Mouse (Mus musculus) CH12.LX (cell line): ENCODE data around the gene Pigk. TPM values are rescaled to one million over a fixed set of nuclear protein-coding genes. Genes with fewer than 3 reads are reported as not detected.

Experiments
- DNase-seq: peaks from one replicate; pipeline ENCODE4 v3.0.0-alpha.2; 2013; ENCODE audit errors: extremely low read depth
- H3K27ac ChIP-seq: 2 replicates; pipeline ENCODE4 v1.5.1; 2012; ENCODE audit warnings: low read depth, mild to moderate bottlenecking, control low read depth, moderate library complexity; ENCODE audit not compliant: insufficient read depth
- H3K27me3 ChIP-seq: replicated peaks from 2 replicates; pipeline ENCODE3; 2012; ENCODE audit warnings: inconsistent platforms
- H3K36me3 ChIP-seq, 2 experiments: replicated peaks in 1 of 2; 2 replicates each; pipeline versions ENCODE3 to v1.6.1; 2012; ENCODE audit warnings: inconsistent platforms in 1 of 2, low read length in 1 of 2, mild to moderate bottlenecking in 1 of 2, mixed read lengths in 1 of 2, moderate library complexity in 1 of 2; ENCODE audit not compliant: control insufficient read depth in 1 of 2, insufficient read depth in 1 of 2
- H3K4me1 ChIP-seq, 2 experiments: 2 replicates each; pipeline ENCODE4 v1.6.1; 2012; ENCODE audit warnings: inconsistent platforms in 1 of 2, moderate library complexity in 1 of 2; ENCODE audit not compliant: insufficient read depth in 2 of 2, control insufficient read depth in 1 of 2
- H3K4me2 ChIP-seq: 2 replicates; pipeline ENCODE4 v1.6.1; 2012; ENCODE audit warnings: low read depth, mild to moderate bottlenecking, control low read depth; ENCODE audit not compliant: poor library complexity, insufficient read depth, severe bottlenecking
- H3K4me3 ChIP-seq, 3 experiments: fragments of 150-350 bp in 1 of 3; sonication (generic) in 1 of 3; replicated peaks in 1 of 3; 2 replicates each; pipeline versions ENCODE3 to v1.5.1; 2011 to 2012; ENCODE audit warnings: low read depth in 2 of 3, low read length in 2 of 3, mild to moderate bottlenecking in 2 of 3, moderate library complexity in 2 of 3, control low read depth in 1 of 3, improper control_type of control experiment in 1 of 3, inconsistent platforms in 1 of 3, mixed read lengths in 1 of 3; ENCODE audit not compliant: poor library complexity in 1 of 3
- H3K79me2 ChIP-seq: replicated peaks from 2 replicates; pipeline ENCODE4 v1.6.1; 2012; ENCODE audit warnings: mild to moderate bottlenecking, moderate library complexity; ENCODE audit not compliant: control insufficient read depth, poor library complexity, insufficient read depth, severe bottlenecking; ENCODE audit errors: extremely low read depth
- H3K9ac ChIP-seq: 2 replicates; pipeline ENCODE4 v1.6.1; 2012; ENCODE audit warnings: low read depth, mild to moderate bottlenecking, control low read depth, moderate library complexity; ENCODE audit not compliant: insufficient read depth
- H3K9me3 ChIP-seq: replicated peaks from 2 replicates; pipeline ENCODE3; 2012; ENCODE audit warnings: low read length, inconsistent platforms, mixed read lengths
- BHLHE40 ChIP-seq: IDR thresholded peaks from 2 replicates; pipeline ENCODE4 v1.6.1; 2011; ENCODE audit warnings: mild to moderate bottlenecking, low read depth, low read length, improper control_type of control experiment
- CHD1 ChIP-seq: IDR thresholded peaks from 2 replicates; pipeline ENCODE4 v1.6.1; 2012; ENCODE audit warnings: low read depth, low read length, improper control_type of control experiment, inconsistent platforms
- CTCF ChIP-seq, 2 experiments: IDR thresholded peaks in 1 of 2; conservative IDR thresholded peaks in 1 of 2; 2 replicates each; pipeline ENCODE4 v1.5.1; 2011 to 2012; ENCODE audit warnings: low read depth in 2 of 2, low read length in 2 of 2, improper control_type of control experiment in 1 of 2, inconsistent platforms in 1 of 2, mild to moderate bottlenecking in 1 of 2, moderate library complexity in 1 of 2
- E2F4 ChIP-seq: IDR thresholded peaks from 2 replicates; pipeline ENCODE4 v1.6.1; 2011; ENCODE audit warnings: low read depth, low read length, improper control_type of control experiment; ENCODE audit not compliant: insufficient replicate concordance
- ELF1 ChIP-seq: IDR thresholded peaks from 2 replicates; pipeline ENCODE4 v1.6.1; 2014; ENCODE audit warnings: low read depth, mild to moderate bottlenecking, inconsistent platforms, low read length, improper control_type of control experiment
- EP300 ChIP-seq: IDR thresholded peaks from 2 replicates; pipeline ENCODE4 v1.6.1; 2011; ENCODE audit warnings: low read length, improper control_type of control experiment
- ETS1 ChIP-seq: conservative IDR thresholded peaks from 2 replicates; pipeline ENCODE4 v1.6.1; 2012; ENCODE audit warnings: low read depth, mild to moderate bottlenecking, inconsistent platforms, low read length, improper control_type of control experiment, moderate library complexity
- HCFC1 ChIP-seq: IDR thresholded peaks from 2 replicates; pipeline ENCODE4 v1.6.1; 2012; ENCODE audit warnings: low read depth, mild to moderate bottlenecking, inconsistent platforms, low read length, improper control_type of control experiment
- IRF4 ChIP-seq: IDR thresholded peaks from 2 replicates; pipeline ENCODE4 v1.6.1; 2014; ENCODE audit warnings: low read depth, mild to moderate bottlenecking, inconsistent platforms, low read length, improper control_type of control experiment
- JUN ChIP-seq: IDR thresholded peaks from 2 replicates; pipeline ENCODE4 v1.6.1; 2011; ENCODE audit warnings: low read depth, mild to moderate bottlenecking, low read length, improper control_type of control experiment, moderate library complexity; ENCODE audit not compliant: insufficient read depth
- JUND ChIP-seq: conservative IDR thresholded peaks from 2 replicates; pipeline ENCODE4 v1.6.1; 2011; ENCODE audit warnings: low read depth, low read length, improper control_type of control experiment
- KAT2A ChIP-seq: IDR thresholded peaks from 2 replicates; pipeline ENCODE4 v1.6.1; 2012; ENCODE audit warnings: low read length, improper control_type of control experiment, inconsistent platforms; ENCODE audit not compliant: insufficient replicate concordance
- MAX ChIP-seq: IDR thresholded peaks from 2 replicates; pipeline ENCODE4 v1.6.1; 2011; ENCODE audit warnings: low read length, improper control_type of control experiment
- MEF2A ChIP-seq: IDR thresholded peaks from 2 replicates; pipeline ENCODE4 v1.6.1; 2014; ENCODE audit warnings: low read depth, mild to moderate bottlenecking, inconsistent platforms, low read length, improper control_type of control experiment, borderline replicate concordance
- MYC ChIP-seq: IDR thresholded peaks from 2 replicates; pipeline ENCODE4 v1.6.1; 2011; ENCODE audit warnings: low read depth, mild to moderate bottlenecking, improper control_type of control experiment, low read length
- PAX5 ChIP-seq: IDR thresholded peaks from 2 replicates; pipeline ENCODE4 v1.6.1; 2012; ENCODE audit warnings: low read length, inconsistent platforms, mixed read lengths
- POLR2A ChIP-seq: IDR thresholded peaks from 2 replicates; pipeline ENCODE4 v1.6.1; 2011; ENCODE audit warnings: low read depth, mild to moderate bottlenecking, improper control_type of control experiment, low read length
- RCOR1 ChIP-seq: conservative IDR thresholded peaks from 2 replicates; pipeline ENCODE4 v1.6.1; 2012; ENCODE audit warnings: low read depth, mild to moderate bottlenecking, inconsistent platforms, low read length, improper control_type of control experiment
- SIN3A ChIP-seq: IDR thresholded peaks from 2 replicates; pipeline ENCODE4 v1.6.1; 2012; ENCODE audit warnings: low read length, improper control_type of control experiment, inconsistent platforms
- TBP ChIP-seq: conservative IDR thresholded peaks from 2 replicates; pipeline ENCODE4 v1.6.1; 2011; ENCODE audit warnings: low read depth, low read length, improper control_type of control experiment
- TCF12 ChIP-seq: IDR thresholded peaks from 2 replicates; pipeline ENCODE4 v1.6.1; 2014; ENCODE audit warnings: low read depth, mild to moderate bottlenecking, inconsistent platforms, low read length, improper control_type of control experiment
- USF1 ChIP-seq: IDR thresholded peaks from 2 replicates; pipeline ENCODE4 v1.6.1; 2014; ENCODE audit warnings: low read depth, mild to moderate bottlenecking, inconsistent platforms, low read length, improper control_type of control experiment
- USF2 ChIP-seq: conservative IDR thresholded peaks from 2 replicates; pipeline ENCODE4 v1.6.1; 2011; ENCODE audit warnings: low read depth, low read length, improper control_type of control experiment
- ZC3H11A ChIP-seq: IDR thresholded peaks from 2 replicates; pipeline ENCODE4 v1.6.1; 2012; ENCODE audit warnings: low read depth, mild to moderate bottlenecking, inconsistent platforms, low read length, improper control_type of control experiment
- ZKSCAN1 ChIP-seq: IDR thresholded peaks from 2 replicates; pipeline ENCODE4 v1.6.1; 2012; ENCODE audit warnings: low read depth, inconsistent platforms, low read length, improper control_type of control experiment, borderline replicate concordance
- ZMIZ1 ChIP-seq: IDR thresholded peaks from 2 replicates; pipeline ENCODE4 v1.6.1; 2012; ENCODE audit warnings: low read depth, mild to moderate bottlenecking, inconsistent platforms, low read length, improper control_type of control experiment
- dilution Hi-C: fragments of 300-500 bp; cut with MboI; formaldehyde crosslinking; loops from 2 replicates; pipeline ENCODE4 v1.14.3; 2020; ENCODE audit warnings: low sequenced_read_pairs; ENCODE audit not compliant: extremely low pct_unique_long_range_greater_than_20kb, extremely low pct_ligation_motif_present
- in situ Hi-C: fragments of 300-500 bp; cut with MboI; formaldehyde crosslinking; loops from 3 replicates; pipeline ENCODE4 v1.14.3; 2019; ENCODE audit warnings: low sequenced_read_pairs, low pct_ligation_motif_present, low pct_unique_long_range_greater_than_20kb, mixed read lengths
- polyA plus RNA-seq: library from polyadenylated mRNA; unstranded; fragments of >175 nt; gene quantifications from 2 replicates; pipeline ENCODE4 v1.2.1, GENCODE M21; 2012; ENCODE audit warnings: low read depth; ENCODE audit not compliant: insufficient read length
- total RNA-seq, 2 experiments: library from RNA; depleted of rRNA; stranded (reverse); fragments of 300-350 nt in 1 of 2; fragments of >200 nt in 1 of 2; gene quantifications; 2 replicates each; pipeline ENCODE4 v1.2.3; 2012 to 2014

Gene Pigk
- total and polyA plus RNA-seq, 3 experiments: 56.4 to 79.3 (median 67.5) TPM

DNA sequence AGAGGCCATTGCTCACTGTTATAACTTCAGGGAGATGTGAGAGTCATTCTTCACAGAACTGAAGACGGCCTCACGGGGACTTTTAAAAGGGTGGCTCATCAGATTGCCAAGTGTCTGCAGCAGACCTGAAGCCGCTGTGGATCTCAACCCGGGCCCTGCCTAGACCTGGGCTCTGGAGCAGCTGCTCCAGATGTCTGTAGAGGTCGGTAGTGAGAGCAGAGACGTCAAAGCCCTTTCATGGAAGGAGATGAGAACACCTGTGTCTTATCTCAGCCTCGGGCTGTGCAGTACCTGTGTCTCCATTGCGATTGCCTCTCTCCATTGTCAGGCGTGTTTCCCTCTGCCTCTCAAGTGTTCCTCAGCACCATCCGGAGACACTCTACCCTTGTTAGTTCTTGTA is 205.2 kb downstream of the Pigk start (continued):
- TF ChIP-seq ZKSCAN1 (no peak), PAX5 (no peak), USF2 (no peak), RCOR1 (no peak), TBP (no peak), ELF1 (no peak), CHD1 (no peak), BHLHE40 (no peak), POLR2A (no peak), HCFC1 (no peak), USF1 (no peak), ZMIZ1 (no peak), KAT2A (no peak), MEF2A (peak; percentile 21; the same call in 1 of the 2 replicates), CTCF (conservative IDR thresholded peaks at IDR 0.05 in 1 of 2, IDR thresholded peaks at IDR 0.05 in 1 of 2; ENCODE audit: low read depth in 2 of 2, low read length in 2 of 2) (peak; percentile 32 to 59), E2F4 (no peak), JUN (no peak), MAX (no peak)

DNA sequence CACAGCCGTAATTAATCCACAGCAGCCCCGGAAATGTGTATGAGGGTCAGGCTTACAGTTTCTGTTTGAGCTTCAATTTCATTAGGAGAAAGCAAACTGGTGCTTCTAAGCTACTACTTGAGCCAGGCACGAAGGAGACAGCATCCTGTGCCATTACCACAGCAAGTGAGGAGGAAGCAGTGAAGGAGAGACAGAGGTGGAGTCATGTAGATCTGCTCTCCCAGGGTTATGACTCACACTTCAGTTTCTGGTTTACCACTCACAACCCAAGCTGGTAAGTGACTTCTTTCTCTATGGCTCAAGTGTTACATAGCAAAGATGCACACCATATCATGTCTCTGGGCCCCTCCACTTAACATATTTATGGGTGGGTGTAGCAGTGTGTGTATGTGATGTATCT is 206.5 kb downstream of the Pigk start:
- in situ Hi-C loops (no loop called here), dilution Hi-C loops (no loop called here)
- DNase-seq: peak; percentile 79
- no peak overlapping the region for H3K9ac ChIP-seq
- H3K79me2 ChIP-seq: no peaks in the 10 kb centered on the region
- H3K4me3 ChIP-seq: peak overlapping the region in 1 of 3 experiments; percentile 38
- H3K9me3 ChIP-seq: no peaks in the 10 kb centered on the region
- H3K27me3 ChIP-seq: no peaks in the 10 kb centered on the region
- peaks cover 10 to 35% of the 10 kb centered on the region in 2 experiments for H3K4me1 ChIP-seq
- peak overlapping the region; percentile 12; the same call in 1 of the 2 replicates for H3K4me2 ChIP-seq
- no peak overlapping the region for H3K27ac ChIP-seq
- no peaks in the 10 kb centered on the region for H3K36me3 ChIP-seq
- TF ChIP-seq SIN3A (no peak), MYC (no peak), TBP (0 out of 2 replicates have a peak, but pooled peaks have one; percentile 22), TCF12 (0 out of 2 replicates have a peak, but pooled peaks have one; percentile 24), JUN (peak; percentile 68), JUND (peak; percentile 53; the same call in 1 of the 2 replicates), IRF4 (peak; percentile 39; the same call in 1 of the 2 replicates), BHLHE40 (peak; percentile 61; the same call in 1 of the 2 replicates), MEF2A (no peak), CHD1 (no peak), ETS1 (peak; percentile 43; the same call in 1 of the 2 replicates), ZC3H11A (no peak), EP300 (peak; percentile 52; the same call in 1 of the 2 replicates)
